Mouse (Mus musculus) T-helper 17 cell (primary cell): ENCODE results near the gene Slc39a9.

ENCODE experiments used
- in situ Hi-C, 2 experiments: fragments of 300-600 bp; cut with MboI, MseI; formaldehyde crosslinking; loops; 1 replicate in 1 of 2; 2 replicates in 1 of 2; pipeline ENCODE4 v1.15.1; 2025; ENCODE audit warnings: high pct_unique_total_duplicates in 2 of 2

Slc39a9 gene

DNA sequence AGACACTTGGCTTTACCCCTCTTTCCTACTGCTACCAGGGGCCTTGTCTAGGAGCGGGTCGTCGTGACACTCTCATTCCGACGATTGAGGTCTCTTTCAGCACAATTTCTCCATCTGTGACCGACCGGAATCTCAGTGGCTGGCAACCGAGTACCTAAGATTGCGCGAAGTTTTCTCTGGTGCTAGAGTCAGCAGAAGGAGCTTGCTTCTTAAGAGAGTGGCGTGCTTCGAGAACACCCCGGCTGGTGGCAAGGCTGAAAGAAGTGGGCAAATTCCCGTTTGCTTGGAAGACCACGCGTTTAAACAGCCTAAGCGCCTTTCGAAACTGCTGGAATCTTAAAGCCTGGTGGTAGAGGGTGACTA lies 804 bp downstream of the Slc39a9 start:
- in situ Hi-C loops = loop anchor here in 1 of 2 experiments (10.0 to 25.0 kb wide), 2 partner anchors 490 to 1782 kb away; partner anchors contain the start of genes Atp6v1d and Eif2s1

DNA sequence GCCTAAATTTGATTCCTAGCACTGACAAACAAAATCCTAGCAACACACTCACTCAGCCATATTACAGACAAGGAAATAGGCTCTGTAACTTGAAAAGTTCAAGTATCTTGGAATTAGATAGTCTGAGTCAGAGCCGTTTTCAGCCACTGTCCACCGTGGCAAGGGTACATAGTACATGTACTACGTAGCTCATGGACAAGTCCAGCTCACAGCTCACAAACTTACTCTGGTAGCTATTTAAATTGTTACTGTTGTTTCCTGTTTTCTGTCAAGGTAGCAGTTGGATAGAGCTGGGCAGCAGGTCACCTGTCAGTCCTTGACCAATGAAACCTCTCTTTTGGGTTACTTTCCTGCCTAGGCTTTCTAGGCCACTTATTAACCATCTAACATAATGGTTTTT lies 2.7 kb downstream of the Slc39a9 start:
- in situ Hi-C loops = loop anchor here in 1 of 2 experiments (5.0 to 25.0 kb wide), 3 partner anchors 179 to 1784 kb away; partner anchors contain the start of genes Atp6v1d and Eif2s1

GRCm38 (mm10) chr12:80653951-80654658 lies 10.4 kb downstream of the Slc39a9 start:
- in situ Hi-C loops = no loop called here

- in situ Hi-C loops = no loop called here
These were observed 11.0 kb downstream of the Slc39a9 start for GRCm38 (mm10) chr12:80654659-80655025.

DNA sequence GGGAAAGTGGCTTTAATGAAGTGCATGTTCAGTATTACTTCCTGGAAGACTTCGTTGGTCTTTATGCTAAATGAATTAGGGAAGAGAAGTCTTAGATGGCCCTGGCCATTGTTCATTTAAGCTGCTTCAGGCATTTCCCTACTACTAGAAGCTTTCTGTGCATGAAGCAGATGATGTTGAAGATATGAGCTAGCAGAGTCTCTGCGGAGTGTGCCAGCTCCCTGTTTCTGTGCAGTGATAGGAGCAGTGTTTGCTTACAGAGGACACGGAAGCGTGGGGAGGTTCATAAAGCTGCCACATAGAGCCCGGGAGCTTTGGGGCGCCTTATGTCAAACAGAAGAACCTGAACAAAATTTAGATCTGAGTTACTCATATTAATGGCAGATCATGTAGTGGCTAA lies 15.0 kb downstream of the Slc39a9 start:
- in situ Hi-C loops = no loop called here

DNA sequence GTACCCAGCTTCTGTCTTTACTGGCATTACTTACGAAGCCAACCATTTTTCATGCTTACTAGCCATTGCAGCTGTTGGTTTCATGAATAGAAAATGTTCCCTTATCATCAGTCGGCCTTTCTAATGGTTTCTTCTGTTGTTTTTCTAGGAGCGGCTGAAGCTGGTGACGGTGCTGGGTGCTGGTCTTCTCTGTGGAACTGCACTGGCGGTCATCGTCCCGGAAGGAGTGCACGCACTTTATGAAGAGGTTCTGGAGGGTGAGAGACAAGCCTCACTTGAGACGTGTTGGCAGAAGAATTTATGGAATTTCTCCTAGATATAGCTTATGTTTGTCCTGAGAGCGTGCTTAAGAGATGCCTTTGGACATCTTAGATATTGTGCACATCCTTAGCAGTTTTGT lies 18.6 kb downstream of the Slc39a9 start:
- in situ Hi-C loops = no loop called here

- in situ Hi-C loops = no loop called here
These were observed 20.3 kb downstream of the Slc39a9 start for GRCm38 (mm10) chr12:80663935-80664334.

- in situ Hi-C loops = no loop called here
These were observed 24.7 kb downstream of the Slc39a9 start for GRCm38 (mm10) chr12:80668391-80668790.

- in situ Hi-C loops = no loop called here
These were observed 29.5 kb downstream of the Slc39a9 start for GRCm38 (mm10) chr12:80673170-80673569.

DNA sequence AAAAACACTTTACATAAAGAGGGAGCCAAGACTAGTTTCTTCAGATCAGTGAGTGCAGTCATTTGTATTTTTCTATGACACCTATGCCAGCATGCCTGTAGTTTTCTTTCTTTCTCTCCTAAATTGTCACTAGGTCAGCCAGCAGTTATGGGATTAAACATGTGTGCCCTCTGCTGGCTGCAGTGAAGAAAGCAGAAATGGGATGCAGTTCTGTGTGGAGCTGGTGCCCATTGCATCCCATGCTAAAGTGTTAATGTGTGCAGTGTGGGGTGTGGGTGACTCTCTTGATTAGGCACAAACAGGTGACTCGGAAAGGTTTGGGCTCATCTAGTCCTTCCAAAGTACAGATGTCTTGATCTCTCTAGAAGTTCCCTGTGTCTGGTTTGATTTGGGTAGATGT lies 37.7 kb downstream of the Slc39a9 start:
- in situ Hi-C loops = no loop called here

- in situ Hi-C loops = no loop called here
These were observed 39.9 kb downstream of the Slc39a9 start for GRCm38 (mm10) chr12:80683554-80683953.

DNA sequence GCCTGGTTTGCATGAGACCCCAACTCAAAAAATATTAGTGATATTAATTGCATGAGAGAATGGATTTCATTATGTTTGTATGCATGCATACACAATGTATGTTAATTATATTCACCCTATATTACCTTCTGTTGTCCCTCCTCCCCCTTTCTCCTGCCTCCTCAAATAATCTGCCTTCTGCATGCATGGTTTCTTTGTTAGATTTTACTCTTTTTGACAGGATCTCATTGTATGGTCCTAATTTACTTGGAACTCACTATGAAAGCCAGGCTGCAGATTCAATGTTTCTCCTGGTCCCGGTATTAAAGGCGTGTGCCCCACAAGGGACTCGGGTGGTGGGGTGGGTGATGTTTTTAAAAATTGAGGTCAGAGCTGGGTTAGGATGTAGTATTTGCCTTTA lies 40.6 kb downstream of the Slc39a9 start:
- in situ Hi-C loops = no loop called here

GRCm38 (mm10) chr12:80687788-80688211 lies 44.1 kb downstream of the Slc39a9 start:
- in situ Hi-C loops = no loop called here

GRCm38 (mm10) chr12:80689696-80690095 lies 46.0 kb downstream of the Slc39a9 start:
- in situ Hi-C loops = no loop called here

DNA sequence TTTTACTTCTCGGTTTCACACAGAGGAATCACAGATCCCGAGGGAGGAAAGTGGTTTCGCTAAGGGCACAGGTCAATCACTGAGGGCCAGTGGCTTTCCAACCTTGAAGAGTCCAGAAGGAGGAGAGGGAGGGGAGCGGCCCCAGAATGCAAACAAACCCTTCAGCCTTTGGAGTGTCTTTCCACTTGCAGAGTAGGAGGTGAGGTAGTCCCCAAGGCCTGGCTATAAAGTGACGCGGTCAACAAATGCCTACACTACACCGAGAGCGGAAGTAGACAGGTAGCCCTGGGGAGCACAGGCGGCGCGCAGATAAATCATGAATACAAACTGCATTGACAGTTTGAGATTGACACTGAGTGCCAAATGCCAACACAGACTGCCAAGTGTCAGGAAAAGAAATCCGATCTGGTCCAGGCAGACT lies 48.0 kb downstream of the Slc39a9 start:
- in situ Hi-C loops = no loop called here

DNA sequence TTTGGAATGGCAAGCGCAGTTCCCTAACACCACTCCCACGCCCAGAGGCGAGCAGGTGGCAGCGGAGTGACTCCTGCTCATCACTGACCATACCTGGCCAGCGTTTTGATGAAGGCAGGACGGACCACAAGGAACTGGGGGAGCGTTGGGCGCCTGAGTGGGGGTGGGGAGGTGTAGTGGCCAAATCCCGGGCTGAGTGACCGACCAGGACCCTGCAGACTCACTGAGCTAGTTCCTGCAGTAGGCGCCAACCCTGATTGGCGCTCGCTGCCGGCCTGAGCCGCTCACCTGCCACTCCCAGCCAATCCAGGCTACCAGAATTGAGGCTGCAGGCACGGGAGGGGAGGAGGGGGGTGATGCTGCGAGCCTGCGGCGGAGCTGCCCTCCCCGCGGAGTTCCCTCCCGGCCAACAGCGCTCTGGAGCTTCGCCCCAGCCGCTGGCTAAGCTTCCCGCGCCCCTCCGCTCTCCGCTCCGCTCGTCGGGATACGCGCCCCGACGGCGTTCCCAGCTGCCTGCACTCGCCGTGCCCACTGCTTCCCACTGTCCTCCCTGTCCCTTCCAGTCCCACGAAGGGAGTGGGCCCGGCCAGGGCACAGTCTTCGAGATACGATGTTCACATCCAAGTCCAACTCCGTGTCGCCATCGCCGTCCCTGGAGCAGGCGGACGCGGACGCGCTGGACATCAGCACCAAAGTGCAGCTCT lies 48.7 kb downstream of the Slc39a9 start, which contains the start of gene Plekhd1:
TSS of gene Plekhd1 (plus strand) at position 323 of the 704 bp plus-strand sequence.
- in situ Hi-C loops = no loop called here

DNA sequence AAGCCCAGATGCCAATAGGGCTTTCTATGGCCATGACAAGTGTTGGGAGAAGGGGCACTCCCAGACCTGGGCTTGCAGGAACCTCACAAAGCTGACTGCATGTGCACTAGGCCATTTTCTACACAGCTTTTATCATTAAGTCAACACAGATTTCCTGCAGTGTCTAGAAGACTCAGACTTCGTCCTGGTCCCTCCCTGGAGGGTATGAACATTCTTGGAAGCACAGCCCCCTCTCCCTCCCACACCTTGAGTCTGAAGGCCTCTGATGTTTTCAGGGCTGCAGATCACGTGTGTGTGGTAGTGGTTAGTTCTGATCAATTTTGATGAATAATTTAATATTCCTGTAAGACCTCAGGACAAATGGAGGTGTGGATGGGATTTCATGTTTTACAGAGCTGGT lies 50.0 kb downstream of the Slc39a9 start:
- in situ Hi-C loops = no loop called here

DNA sequence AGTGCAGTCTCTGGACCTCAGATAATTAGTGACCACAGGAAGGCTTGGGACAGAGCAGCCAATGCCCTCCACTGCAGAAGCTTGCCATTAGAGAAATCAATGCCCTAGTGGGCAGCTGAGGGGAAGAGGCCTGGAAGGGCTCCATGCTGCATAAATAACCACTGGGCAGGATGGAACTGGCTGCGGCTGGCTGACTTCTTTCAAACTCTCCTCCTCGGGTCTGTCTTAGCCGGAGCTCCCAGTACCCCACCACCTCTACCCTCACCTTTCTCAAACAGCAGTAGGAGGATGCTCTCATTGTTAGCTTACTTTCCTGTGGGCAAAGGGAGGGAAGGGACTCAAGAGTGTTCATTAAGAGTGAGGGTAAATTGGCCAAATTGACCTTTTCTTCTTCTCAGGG lies 51.3 kb downstream of the Slc39a9 start:
- in situ Hi-C loops = no loop called here

- in situ Hi-C loops = no loop called here
These were observed 55.0 kb downstream of the Slc39a9 start for GRCm38 (mm10) chr12:80698526-80699143.

GRCm38 (mm10) chr12:80699144-80699531 lies 55.5 kb downstream of the Slc39a9 start:
- in situ Hi-C loops = no loop called here

- in situ Hi-C loops = no loop called here
These were observed 57.6 kb downstream of the Slc39a9 start for GRCm38 (mm10) chr12:80701332-80701731.

DNA sequence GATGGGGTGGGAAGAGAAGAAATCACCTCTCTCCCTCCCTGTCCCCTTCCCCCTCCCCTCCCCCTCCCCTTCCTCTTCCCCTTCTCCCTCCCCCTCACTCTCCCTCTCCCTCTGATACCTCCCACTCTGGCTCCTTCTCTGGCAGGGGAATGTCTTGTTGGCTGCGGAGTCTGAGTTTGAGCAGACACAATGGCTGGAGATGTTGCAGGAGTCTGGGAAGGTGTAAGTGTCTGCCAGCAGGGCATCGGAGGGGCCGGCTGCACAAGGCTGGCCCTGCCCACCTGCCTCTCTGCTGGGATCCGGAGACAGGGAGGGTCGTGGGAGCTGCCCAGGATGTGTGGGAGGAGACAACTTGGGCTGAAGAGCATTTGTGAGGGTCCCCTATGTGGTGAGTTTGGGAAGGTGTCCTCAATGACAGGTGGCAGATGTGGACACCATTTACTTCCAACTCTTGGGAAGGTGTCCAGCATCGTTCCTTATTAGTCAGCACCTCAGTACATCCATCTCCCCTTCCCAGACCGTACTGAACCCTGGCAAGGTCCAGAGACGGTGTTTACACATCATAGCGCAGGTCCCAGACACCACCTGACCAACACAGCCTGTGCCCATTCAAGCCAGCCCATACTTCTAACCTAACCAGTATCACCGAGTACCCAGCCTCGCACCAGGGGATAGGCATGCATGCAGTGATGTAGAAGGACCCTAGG lies 62.7 kb downstream of the Slc39a9 start:
- in situ Hi-C loops = no loop called here
